In genomic region chr14:103649302-103649701, GRCm38 (mm10) we compare ENCODE assay signal across 8 mouse cellular contexts. TPM values are rescaled to one million over a fixed set of nuclear protein-coding genes. Genes with fewer than 3 reads are reported as not detected.
A peak's percentile ranks its signal among the peaks of the same experiment; 100 is the strongest.
DNase-seq lines count a peak whose midpoint lies in the region; ATAC-seq and TF ChIP-seq lines count a peak whose summit lies in the region.

No protein-coding gene starts in this region.

- no peak overlapping the region for H3K27ac ChIP-seq in liver, postnatal 0 days (ENCODE audit: low read depth)
- no peak overlapping the region for H3K27ac ChIP-seq in liver, embryonic 12.5 days
- no peak overlapping the region for H3K27ac ChIP-seq in embryonic facial prominence, embryonic 15.5 days (replicated peaks)
- peak overlapping the region; percentile 99; the same call in 1 of the 2 replicates for H3K27ac ChIP-seq in hindbrain, embryonic 14.5 days
- H3K27ac ChIP-seq in midbrain, postnatal 0 days (ENCODE audit: low read depth, low read length): peak overlapping the region; percentile 98; the same call in 1 of the 2 replicates

- 0 out of 2 replicates have a peak, but pooled peaks cover 11% of the 10 kb centered on the region for H3K4me1 ChIP-seq in liver, postnatal 0 days (ENCODE audit: insufficient read depth)
- peaks cover 15% of the 10 kb centered on the region; the same call in 1 of the 2 replicates for H3K4me1 ChIP-seq in liver, embryonic 12.5 days
- peaks cover 4% of the 10 kb centered on the region for H3K4me1 ChIP-seq in embryonic facial prominence, embryonic 15.5 days
- peaks cover 46% of the 10 kb centered on the region for H3K4me1 ChIP-seq in hindbrain, embryonic 14.5 days (replicated peaks; ENCODE audit: control insufficient read depth, insufficient read depth, low read length)
- peaks cover 8% of the 10 kb centered on the region; the same call in 1 of the 2 replicates for H3K4me1 ChIP-seq in midbrain, postnatal 0 days (ENCODE audit: insufficient read depth, low read length)

- no peak for DNase-seq in liver, postnatal 0 days
- DNase-seq in hindbrain, embryonic 14.5 days (ENCODE audit: low spot score): peak; percentile 38
- DNase-seq in midbrain, postnatal 0 days (ENCODE audit: low spot score): no peak
- DNase-seq in heart, adult 9 months (ENCODE audit: low spot score in 2 of 2): no peak
- DNase-seq in embryo, embryonic 9.5 days (ENCODE audit: extremely low spot score): no peak
- DNase-seq in layer of hippocampus, adult 9-11 months: no peak

- TF ChIP-seq CTCF in liver, postnatal 0 days (IDR thresholded peaks at IDR 0.05; ENCODE audit: low read depth): no peak
- no peak for TF ChIP-seq CTCF in midbrain, postnatal 0 days (IDR thresholded peaks at IDR 0.05)

- no peak overlapping the region for H3K9ac ChIP-seq in liver, postnatal 0 days (replicated peaks)
- no peak overlapping the region for H3K9ac ChIP-seq in liver, embryonic 12.5 days
- no peak overlapping the region for H3K9ac ChIP-seq in embryonic facial prominence, embryonic 15.5 days
- peak overlapping the region; percentile 98; the same call in 1 of the 2 replicates for H3K9ac ChIP-seq in hindbrain, embryonic 14.5 days
- H3K9ac ChIP-seq in midbrain, postnatal 0 days (replicated peaks; ENCODE audit: low read length, poor library complexity, severe bottlenecking): no peak overlapping the region

- no peaks in the 10 kb centered on the region for H3K9me3 ChIP-seq in liver, postnatal 0 days (ENCODE audit: low read length)
- no peaks in the 10 kb centered on the region for H3K9me3 ChIP-seq in liver, embryonic 12.5 days (replicated peaks)
- no peaks in the 10 kb centered on the region for H3K9me3 ChIP-seq in embryonic facial prominence, embryonic 15.5 days (replicated peaks)
- no peaks in the 10 kb centered on the region for H3K9me3 ChIP-seq in hindbrain, embryonic 14.5 days (ENCODE audit: control insufficient read depth, low read length)
- H3K9me3 ChIP-seq in midbrain, postnatal 0 days (ENCODE audit: low read length): no peaks in the 10 kb centered on the region

- peaks cover 30% of the 10 kb centered on the region for H3K27me3 ChIP-seq in liver, postnatal 0 days (ENCODE audit: insufficient read depth, low read length)
- peaks cover 42% of the 10 kb centered on the region for H3K27me3 ChIP-seq in liver, embryonic 12.5 days (replicated peaks)
- peaks cover 21% of the 10 kb centered on the region; the same call in 1 of the 2 replicates for H3K27me3 ChIP-seq in embryonic facial prominence, embryonic 15.5 days
- H3K27me3 ChIP-seq in hindbrain, embryonic 14.5 days (ENCODE audit: control insufficient read depth, insufficient read depth, low read length): no peaks in the 10 kb centered on the region
- H3K27me3 ChIP-seq in midbrain, postnatal 0 days (ENCODE audit: insufficient read depth, low read length): no peaks in the 10 kb centered on the region

- ATAC-seq in liver, postnatal 0 days: no peak
- ATAC-seq in liver, embryonic 12.5 days: no peak
- no peak for ATAC-seq in embryonic facial prominence, embryonic 15.5 days (ENCODE audit: insufficient number of reproducible peaks, low FRiP score, low TSS enrichment, low read depth)
- ATAC-seq in hindbrain, embryonic 14.5 days (ENCODE audit: low FRiP score): no peak
- no peak for ATAC-seq in midbrain, postnatal 0 days (ENCODE audit: low FRiP score)

- no peak overlapping the region for H3K4me3 ChIP-seq in liver, postnatal 0 days (ENCODE audit: low read depth, low read length)
- no peak overlapping the region for H3K4me3 ChIP-seq in liver, embryonic 12.5 days
- no peak overlapping the region; the same call in 1 of the 2 replicates for H3K4me3 ChIP-seq in embryonic facial prominence, embryonic 15.5 days (replicated peaks)
- H3K4me3 ChIP-seq in hindbrain, embryonic 14.5 days (replicated peaks; ENCODE audit: low read length): peak overlapping the region; percentile 87
- peak overlapping the region; percentile 98 for H3K4me3 ChIP-seq in midbrain, postnatal 0 days (ENCODE audit: low read depth, low read length)

- H3K36me3 ChIP-seq in liver, postnatal 0 days (replicated peaks; ENCODE audit: insufficient read depth, low read length): no peaks in the 10 kb centered on the region
- H3K36me3 ChIP-seq in liver, embryonic 12.5 days: no peaks in the 10 kb centered on the region
- H3K36me3 ChIP-seq in embryonic facial prominence, embryonic 15.5 days: no peaks in the 10 kb centered on the region
- H3K36me3 ChIP-seq in hindbrain, embryonic 14.5 days (replicated peaks; ENCODE audit: control insufficient read depth, insufficient read depth): no peaks in the 10 kb centered on the region
- no peaks in the 10 kb centered on the region for H3K36me3 ChIP-seq in midbrain, postnatal 0 days (ENCODE audit: insufficient read depth, low read length)

- 59% methylated on average over 4 of the region's 4 CpGs for WGBS in liver, postnatal 0 days (ENCODE audit: insufficient replicate concordance)
- 52% methylated on average over 4 of the region's 4 CpGs for WGBS in liver, embryonic 12.5 days (ENCODE audit: insufficient replicate concordance)
- 54% methylated on average over 4 of the region's 4 CpGs for WGBS in embryonic facial prominence, embryonic 15.5 days
- WGBS in hindbrain, embryonic 14.5 days: 23% methylated on average over 4 of the region's 4 CpGs
- WGBS in midbrain, postnatal 0 days: 33% methylated on average over 4 of the region's 4 CpGs

- H3K4me2 ChIP-seq in liver, postnatal 0 days (ENCODE audit: low read depth, low read length): 0 out of 2 replicates have a peak overlapping the region, but pooled peaks have one; percentile 97
- H3K4me2 ChIP-seq in liver, embryonic 12.5 days: no peak overlapping the region
- peak overlapping the region; percentile 100 for H3K4me2 ChIP-seq in embryonic facial prominence, embryonic 15.5 days (replicated peaks)
- H3K4me2 ChIP-seq in hindbrain, embryonic 14.5 days (replicated peaks): peak overlapping the region; percentile 76
- peak overlapping the region; percentile 69 for H3K4me2 ChIP-seq in midbrain, postnatal 0 days (ENCODE audit: low read depth, low read length, poor library complexity, severe bottlenecking)

- no peak for TF ChIP-seq EP300 in liver, postnatal 0 days (IDR thresholded peaks at IDR 0.05; ENCODE audit: low read depth)

RNA-seq across cellular contexts. Expression of gene Slain1, which starts 0.7 kb away (rescaled TPM):
- 0.28 and 0.46 TPM in 2 replicates for polyA plus RNA-seq in liver, postnatal 0 days (2015; fragmentation: Nextera tagmentation; extraction: Ambion mirVana)
- polyA plus RNA-seq in liver, embryonic 12.5 days (2016; fragmentation: Nextera tagmentation; extraction: Ambion mirVana): 0.47 and 0.82 TPM in 2 replicates
- polyA plus RNA-seq in embryonic facial prominence, embryonic 15.5 days (2015; fragmentation: Nextera tagmentation; extraction: Ambion mirVana): 4.7 and 5.6 TPM in 2 replicates
- 28.4 and 31.6 TPM in 2 replicates for polyA plus RNA-seq in hindbrain, embryonic 14.5 days (2014; fragmentation: Nextera tagmentation; extraction: Ambion mirVana)
- total RNA-seq in midbrain, postnatal 0 days (2014; rRNA removed): 70.0 and 89.7 TPM in 2 replicates
- 16.6 and 20.3 TPM in 2 replicates for polyA plus RNA-seq in midbrain, postnatal 0 days (2015; fragmentation: Nextera tagmentation; extraction: Ambion mirVana)

Comparison
In these comparisons a context has a peak if more than half of its experiments do, and no peak if none do; other contexts are left out.
1. H3K27ac ChIP-seq: peak in hindbrain, embryonic 14.5 days (single experiment) and midbrain, postnatal 0 days (single experiment); none in liver, postnatal 0 days (single experiment), liver, embryonic 12.5 days (single experiment) and embryonic facial prominence, embryonic 15.5 days (single experiment).
2. H3K4me3 ChIP-seq: peak in hindbrain, embryonic 14.5 days (single experiment) and midbrain, postnatal 0 days (single experiment); none in liver, postnatal 0 days (single experiment), liver, embryonic 12.5 days (single experiment) and embryonic facial prominence, embryonic 15.5 days (single experiment).